Mouse (Mus musculus): Measurements from ENCODE around the gene Grin1. TPM values are rescaled to one million over a fixed set of nuclear protein-coding genes. Genes with fewer than 3 reads are reported as not detected.
A peak's percentile ranks its signal among the peaks of the same experiment; 100 is the strongest.
"Not testable (repeated sequence)": the region's sequence is repeated elsewhere in the genome, so short reads cannot be mapped to it uniquely, and the experiment has no call there.

Grin1 gene
- polyA plus RNA-seq, 1 experiment: 0.48 TPM

DNA sequence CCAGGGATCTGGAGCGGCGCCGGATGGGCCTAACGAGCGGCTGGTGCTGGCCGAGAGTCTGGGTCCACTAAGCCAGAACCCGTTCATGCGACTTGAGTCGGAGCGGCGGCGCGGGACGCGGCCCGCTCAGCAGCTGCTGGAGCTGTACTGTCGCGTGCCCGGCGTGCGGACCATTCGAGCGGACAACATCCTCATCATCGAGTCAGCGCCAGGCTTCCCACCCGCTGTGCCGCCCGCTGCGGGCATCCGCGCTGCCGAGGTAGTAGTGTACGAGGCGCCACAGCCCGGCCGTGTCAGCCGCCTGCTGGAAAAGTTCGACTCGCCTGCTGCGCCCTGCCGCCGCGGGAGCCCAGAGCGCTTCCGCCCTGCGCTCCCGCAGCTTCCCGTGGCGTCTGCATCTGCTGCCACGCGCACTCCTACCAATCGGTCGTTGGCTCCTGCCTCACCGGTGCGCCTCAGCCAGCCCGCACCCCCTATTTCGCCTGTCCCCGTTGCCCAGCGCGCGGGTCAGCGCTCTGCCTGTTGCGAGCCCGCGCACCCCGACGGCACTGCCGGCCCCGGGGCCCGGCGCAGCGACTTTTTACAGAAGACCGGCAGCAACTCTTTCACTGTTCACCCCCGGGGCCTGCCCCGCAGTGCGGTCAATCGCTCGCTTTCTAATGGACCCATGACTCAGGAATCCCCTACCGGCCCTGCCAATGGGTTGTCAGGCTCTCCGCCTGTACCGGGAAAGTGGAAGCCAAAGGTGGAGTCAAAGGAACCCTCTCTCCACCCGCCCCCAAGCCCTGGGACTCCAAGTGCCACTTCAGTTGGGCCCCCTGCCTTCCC, 56.0 kb downstream of the Grin1 start:
- WGBS: under 1% methylated on average over 82 of the region's 82 CpGs

DNA sequence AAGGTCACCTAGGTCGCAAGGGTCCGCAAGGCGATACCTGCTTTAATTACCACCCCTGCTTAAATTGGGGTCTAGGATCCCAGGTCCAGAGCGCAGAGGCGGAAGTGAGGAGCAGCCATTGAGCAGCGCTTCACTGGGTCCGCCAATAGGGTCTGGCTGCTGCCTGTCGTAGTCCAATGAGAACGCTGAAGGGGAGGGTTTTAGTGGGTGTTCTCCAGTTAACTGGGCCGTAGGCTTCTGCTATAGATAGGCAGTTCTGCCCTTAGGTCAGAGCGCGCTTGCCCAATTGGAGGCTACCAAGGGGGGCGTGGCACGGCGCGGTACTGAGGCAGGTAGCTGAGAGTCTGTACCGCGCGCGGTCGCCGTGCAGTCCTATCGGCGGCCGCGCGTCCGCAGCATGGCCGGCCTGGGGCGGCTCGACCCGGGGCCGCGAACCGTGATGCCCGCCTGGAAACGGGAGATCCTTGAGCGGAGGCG, 56.7 kb downstream of the Grin1 start, which contains the start of gene Tprn:
Gene Tprn (plus strand): TSS at position 328 of the 477 bp plus-strand sequence.
- DNase-seq (ENCODE audit: low read depth, low spot score): peak; percentile 94
- under 1% methylated on average over 39 of the region's 39 CpGs for WGBS

More for the DNA sequence above, 56.0 kb downstream of the Grin1 start:
- no peak for DNase-seq (ENCODE audit: low read depth, low spot score)

DNA sequence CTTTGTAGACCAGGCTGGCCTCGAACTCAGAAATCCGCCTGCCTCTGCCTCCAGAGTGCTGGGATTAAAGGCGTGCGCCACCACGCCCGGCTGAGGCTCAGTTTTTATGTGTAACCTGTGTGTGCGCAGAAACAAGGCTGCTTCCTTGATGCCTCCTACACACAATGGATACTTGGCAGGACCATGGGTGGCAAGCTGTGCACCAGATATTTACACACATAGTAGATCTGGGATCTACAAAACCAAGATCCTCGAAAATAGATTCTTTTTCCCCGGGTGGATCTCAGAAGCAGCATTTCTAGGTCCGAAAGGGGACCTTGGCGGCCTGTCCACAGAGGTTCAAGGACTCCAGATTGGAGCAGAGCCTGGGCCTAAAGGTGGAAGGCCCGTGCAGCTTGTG, 57.1 kb downstream of the Grin1 start:
- 31% methylated on average over 12 of the region's 12 CpGs for WGBS
- DNase-seq (ENCODE audit: low read depth, low spot score): no peak

GRCm38 (mm10) chr2:25258887-25259286, 60.1 kb downstream of the Grin1 start:
- DNase-seq (ENCODE audit: low read depth, low spot score): no peak
- WGBS: 58% methylated on average over 2 of the region's 2 CpGs

- WGBS: 78% methylated on average over 5 of the region's 5 CpGs
- DNase-seq (ENCODE audit: low read depth, low spot score): not testable (repeated sequence)
These were observed 61.7 kb downstream of the Grin1 start for GRCm38 (mm10) chr2:25257250-25257649.

GRCm38 (mm10) chr2:25256443-25257109, 62.4 kb downstream of the Grin1 start:
- DNase-seq (ENCODE audit: low read depth, low spot score): not testable (repeated sequence)
- 26% methylated on average over 12 of the region's 12 CpGs for WGBS

GRCm38 (mm10) chr2:25255284-25255779, 63.7 kb downstream of the Grin1 start, which contains the start of gene Tmem203:
TSS of gene Tmem203 (plus strand) at chr2:25255439.
- 1% methylated on average over 39 of the region's 39 CpGs for WGBS
- no peak for DNase-seq (ENCODE audit: low read depth, low spot score)

DNA sequence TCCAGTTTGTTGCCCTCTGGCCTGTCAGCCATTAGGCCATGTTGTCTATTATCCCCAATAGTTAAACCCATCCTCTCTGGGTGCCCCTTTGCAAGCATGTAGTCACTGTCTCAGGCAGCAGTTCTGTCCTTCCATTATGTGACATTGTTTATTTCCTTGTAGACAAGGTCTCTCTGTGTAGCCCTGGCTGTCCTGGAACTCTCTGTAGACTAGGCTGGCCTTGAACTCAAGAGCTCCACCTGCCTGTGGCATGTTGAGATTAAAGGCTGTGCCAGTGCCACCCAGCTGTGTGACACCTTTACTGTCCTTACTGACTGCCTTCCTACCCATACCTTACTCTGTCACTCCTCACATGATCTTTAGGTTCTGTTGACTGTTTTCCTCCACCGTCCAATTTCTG, 66.7 kb downstream of the Grin1 start:
- 86% methylated on average over 1 of the region's 1 CpGs for WGBS
- no peak for DNase-seq (ENCODE audit: low read depth, low spot score)

DNA sequence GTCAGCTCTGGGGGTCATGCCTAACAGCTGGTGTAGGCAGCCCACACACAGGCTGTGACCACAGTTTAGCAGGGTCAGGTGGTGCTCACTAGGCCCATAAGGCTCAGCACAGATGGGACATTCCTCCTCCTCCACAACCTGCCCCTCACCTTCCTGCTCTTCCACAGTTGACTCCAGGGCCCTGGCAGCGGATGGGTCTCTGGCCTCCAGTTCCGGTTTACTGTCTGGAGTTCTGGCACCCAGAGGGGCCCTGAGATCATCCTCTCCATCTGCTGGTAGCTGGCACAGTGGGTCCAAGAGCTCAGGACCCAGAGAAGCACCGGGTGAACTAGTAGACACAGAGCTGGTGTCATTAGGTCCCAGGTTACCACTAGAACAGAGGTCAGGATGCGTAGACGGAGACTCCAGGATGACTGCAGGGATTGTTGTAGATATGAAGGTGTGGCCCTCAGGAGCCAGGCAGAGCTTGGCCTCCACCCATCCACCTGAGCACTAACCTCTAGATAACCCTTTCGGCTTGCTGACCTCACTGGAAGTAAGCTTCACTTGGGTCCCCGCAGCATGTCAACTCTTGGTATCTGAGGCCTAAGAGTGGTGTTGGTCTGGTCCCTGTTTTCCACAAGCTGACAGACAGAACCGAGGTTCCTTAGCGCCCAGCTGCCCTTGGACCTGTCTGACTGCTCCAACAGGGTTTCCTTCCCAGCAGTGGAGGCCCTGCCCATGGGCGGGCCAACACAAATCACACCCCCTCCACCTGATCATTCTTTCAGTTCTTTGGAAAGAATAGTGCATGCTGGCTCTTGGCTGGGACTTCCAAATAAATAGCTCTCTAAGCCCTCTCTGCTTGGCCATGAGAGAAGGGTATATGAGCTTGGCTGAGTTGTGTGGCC, 72.6 kb downstream of the Grin1 start, which contains the start of gene AL732309.1:
Gene AL732309.1 (minus strand): TSS at position 681 of the 890 bp plus-strand sequence.
- WGBS: 35% methylated on average over 10 of the region's 10 CpGs
- no peak for DNase-seq (ENCODE audit: low read depth, low spot score)

DNA sequence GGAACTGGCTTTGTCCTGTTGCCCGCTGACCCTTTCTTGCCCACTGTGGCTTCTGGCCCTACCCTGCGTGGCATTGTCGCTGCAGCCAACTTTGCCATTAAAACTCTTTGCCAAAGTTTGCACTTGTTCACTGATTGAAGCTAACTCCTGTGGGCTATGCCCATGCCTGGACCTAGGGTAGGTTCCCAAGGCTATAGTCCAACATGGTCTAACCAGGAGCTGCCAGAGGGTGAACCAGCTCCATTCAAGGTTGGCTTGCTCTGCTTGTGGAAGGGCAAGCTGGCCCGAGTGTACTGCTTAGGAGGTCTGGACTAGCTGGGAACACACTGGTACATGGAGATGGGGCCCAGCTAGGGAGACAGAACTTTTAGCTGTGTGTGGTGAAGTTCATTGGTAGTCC, 74.8 kb downstream of the Grin1 start:
- 92% methylated on average over 4 of the region's 4 CpGs for WGBS
- no peak for DNase-seq (ENCODE audit: low read depth, low spot score)

- DNase-seq (ENCODE audit: low read depth, low spot score): no peak
- 87% methylated on average over 8 of the region's 8 CpGs for WGBS
These were observed 75.6 kb downstream of the Grin1 start for GRCm38 (mm10) chr2:25243342-25243741.

GRCm38 (mm10) chr2:25242101-25242506, 76.9 kb downstream of the Grin1 start, which contains the start of the genes Rnf208 and Cysrt1:
TSS of gene Rnf208 (plus strand) at chr2:25242255.
TSS of gene Cysrt1 (minus strand) at chr2:25242452.
- no peak for DNase-seq (ENCODE audit: low read depth, low spot score)
- under 1% methylated on average over 59 of the region's 59 CpGs for whole genome bisulfite sequencing

DNA sequence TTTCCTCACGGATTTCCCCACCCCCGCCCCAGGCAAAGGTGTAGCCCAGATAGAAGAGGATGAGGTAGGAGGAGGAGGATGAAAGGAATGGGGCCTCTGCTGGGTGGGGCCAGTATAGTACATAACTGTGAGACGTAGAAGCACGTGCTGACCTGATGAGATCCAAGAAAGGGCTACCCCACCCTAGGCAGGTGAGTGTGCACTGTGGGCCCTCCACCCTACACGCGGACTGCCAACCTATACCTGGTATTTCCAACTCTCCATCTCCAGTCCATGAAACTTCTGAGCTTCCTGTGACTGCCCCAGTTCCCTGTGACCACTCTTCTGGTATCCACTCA, 77.6 kb downstream of the Grin1 start:
- no peak for DNase-seq (ENCODE audit: low read depth, low spot score)

More for the DNA sequence above, 77.6 kb downstream of the Grin1 start:
- WGBS: 10% methylated on average over 6 of the region's 6 CpGs

Other genes with a start within 250 kb of the Grin1 start
- 176 and 274 TPM in 2 replicates for gene Entpd8, start 238.9 kb downstream of the Grin1 start, polyA plus RNA-seq (2012; rRNA removed)
- gene Noxa1, start 224.0 kb downstream of the Grin1 start, polyA plus RNA-seq (2012; rRNA removed): 39.3 and 46.9 TPM in 2 replicates
- gene Nrarp, start 138.4 kb downstream of the Grin1 start, polyA plus RNA-seq (2012; rRNA removed): 23.6 and 24.9 TPM in 2 replicates
- gene Tor4a, start 122.3 kb downstream of the Grin1 start, polyA plus RNA-seq (2012; rRNA removed): 22.7 and 31.7 TPM in 2 replicates
- gene Nelfb, start 107.7 kb downstream of the Grin1 start, polyA plus RNA-seq (2012; rRNA removed): 60.9 and 89.7 TPM in 2 replicates
- not detected in 2 replicates for gene Stpg3, start 104.5 kb downstream of the Grin1 start, polyA plus RNA-seq (2012; rRNA removed)
- not detected in 2 replicates for gene Fam166a, start 100.4 kb downstream of the Grin1 start, polyA plus RNA-seq (2012; rRNA removed)
- 937 and 978 TPM in 2 replicates for gene Tubb4b, start 94.5 kb downstream of the Grin1 start, polyA plus RNA-seq (2012; rRNA removed)
- gene Slc34a3, start 84.8 kb downstream of the Grin1 start, polyA plus RNA-seq (2012; rRNA removed): 0.52 and 2.9 TPM in 2 replicates
- gene Rnf224, start 82.4 kb downstream of the Grin1 start, polyA plus RNA-seq (2012; rRNA removed): not detected in 2 replicates
- 18.0 and 33.6 TPM in 2 replicates for gene Rnf208, start 76.9 kb downstream of the Grin1 start, polyA plus RNA-seq (2012; rRNA removed)
- 1.6 and 1.8 TPM in 2 replicates for gene Cysrt1, start 76.7 kb downstream of the Grin1 start, polyA plus RNA-seq (2012; rRNA removed)
- gene AL732309.1, start 72.3 kb downstream of the Grin1 start, polyA plus RNA-seq (2012; rRNA removed): 24.7 and 33.9 TPM in 2 replicates
- gene Tmem203, start 63.7 kb downstream of the Grin1 start, polyA plus RNA-seq (2012; rRNA removed): 30.4 and 35.0 TPM in 2 replicates
- 212 and 278 TPM in 2 replicates for gene Tprn, start 56.6 kb downstream of the Grin1 start, polyA plus RNA-seq (2012; rRNA removed)
- gene Ssna1, start 46.7 kb downstream of the Grin1 start, polyA plus RNA-seq (2012; rRNA removed): 47.8 and 56.0 TPM in 2 replicates
- gene Anapc2, start 46.7 kb downstream of the Grin1 start, polyA plus RNA-seq (2012; rRNA removed): 64.2 and 103 TPM in 2 replicates
- gene Tmem210, start 31.0 kb downstream of the Grin1 start, polyA plus RNA-seq (2012; rRNA removed): not detected in 2 replicates
- 92.7 and 108 TPM in 2 replicates for gene Lrrc26, start 29.3 kb downstream of the Grin1 start, polyA plus RNA-seq (2012; rRNA removed)
- 27.5 and 31.2 TPM in 2 replicates for gene Man1b1, start 13.2 kb upstream of the Grin1 start, polyA plus RNA-seq (2012; rRNA removed)
- 24.2 and 28.6 TPM in 2 replicates for gene Dpp7, start 37.2 kb upstream of the Grin1 start, polyA plus RNA-seq (2012; rRNA removed)
- gene Uap1l1, start 46.5 kb upstream of the Grin1 start, polyA plus RNA-seq (2012; rRNA removed): 61.6 and 68.8 TPM in 2 replicates
- 26.0 and 26.7 TPM in 2 replicates for gene Sapcd2, start 53.1 kb upstream of the Grin1 start, polyA plus RNA-seq (2012; rRNA removed)
- gene Entpd2, start 76.7 kb upstream of the Grin1 start, polyA plus RNA-seq (2012; rRNA removed): 36.7 and 40.4 TPM in 2 replicates
- 91.9 and 126 TPM in 2 replicates for gene Npdc1, start 80.2 kb upstream of the Grin1 start, polyA plus RNA-seq (2012; rRNA removed)
- gene Fut7, start 104.1 kb upstream of the Grin1 start, polyA plus RNA-seq (2012; rRNA removed): 0.52 and 0.88 TPM in 2 replicates
- gene Abca2, start 109.5 kb upstream of the Grin1 start, polyA plus RNA-seq (2012; rRNA removed): 7.5 and 12.4 TPM in 2 replicates
- 1.3 and 1.4 TPM in 2 replicates for gene Clic3, start 137.7 kb upstream of the Grin1 start, polyA plus RNA-seq (2012; rRNA removed)
- gene Paxx, start 141.9 kb upstream of the Grin1 start, polyA plus RNA-seq (2012; rRNA removed): 45.6 and 48.9 TPM in 2 replicates
- gene Ptgds, start 150.9 kb upstream of the Grin1 start, polyA plus RNA-seq (2012; rRNA removed): 0.53 and 1.0 TPM in 2 replicates
- not detected in 2 replicates for gene Lcn12, start 174.7 kb upstream of the Grin1 start, polyA plus RNA-seq (2012; rRNA removed)
- 26.7 and 31.7 TPM in 2 replicates for gene Fbxw5, start 181.6 kb upstream of the Grin1 start, polyA plus RNA-seq (2012; rRNA removed)
- gene C8g, start 182.5 kb upstream of the Grin1 start, polyA plus RNA-seq (2012; rRNA removed): 2.1 and 2.9 TPM in 2 replicates
- gene Traf2, start 227.8 kb upstream of the Grin1 start, polyA plus RNA-seq (2012; rRNA removed): 19.6 and 20.8 TPM in 2 replicates
- 200 and 273 TPM in 2 replicates for gene Edf1, start 238.7 kb upstream of the Grin1 start, polyA plus RNA-seq (2012; rRNA removed)

Measured in large intestine, adult 2 months (tissue).